Mouse (Mus musculus) midbrain, embryonic 14.5 days (tissue): ENCODE results near the gene Gpr63. TPM values are rescaled to one million over a fixed set of nuclear protein-coding genes. Genes with fewer than 3 reads are reported as not detected.
"Not testable (repeated sequence)": the region's sequence is repeated elsewhere in the genome, so short reads cannot be mapped to it uniquely, and the experiment has no call there.

ENCODE experiments used
- ATAC-seq: fragments of 200-750 bp; cut with Nextera tagmentation; 2 replicates; pipeline ENCODE4 v1.8.0; 2017; ENCODE audit warnings: moderate number of reproducible peaks, moderate library complexity; ENCODE audit not compliant: low FRiP score, low TSS enrichment
- DNase-seq: peaks from one replicate; pipeline ENCODE4 v3.0.0-alpha.2; 2015
- H3K27ac ChIP-seq: fragments of 300-500 bp; sonication (generic); replicated peaks from 2 replicates; pipeline ENCODE4 v1.5.1; 2014; ENCODE audit warnings: mild to moderate bottlenecking, low read depth, low read length, moderate library complexity
- H3K27me3 ChIP-seq: fragments of 300-500 bp; sonication (generic); 2 replicates; pipeline ENCODE4 v1.6.1; 2014; ENCODE audit warnings: low read length, control low read depth, mixed read lengths; ENCODE audit not compliant: control insufficient read depth, insufficient read depth
- H3K36me3 ChIP-seq: fragments of 300-500 bp; sonication (generic); 2 replicates; pipeline ENCODE4 v1.6.1; 2014; ENCODE audit warnings: low read length, control low read depth; ENCODE audit not compliant: control insufficient read depth, insufficient read depth
- H3K4me1 ChIP-seq: fragments of 300-500 bp; sonication (generic); 2 replicates; pipeline ENCODE4 v1.6.1; 2014; ENCODE audit warnings: mild to moderate bottlenecking, antibody characterized with exemption, low read length, control low read depth; ENCODE audit not compliant: control insufficient read depth, insufficient read depth
- H3K4me2 ChIP-seq: fragments of 300-500 bp; sonication (generic); 2 replicates; pipeline ENCODE4 v1.6.1; 2014; ENCODE audit warnings: mild to moderate bottlenecking, low read length, moderate library complexity
- H3K4me3 ChIP-seq: fragments of 300-500 bp; sonication (generic); replicated peaks from 2 replicates; pipeline ENCODE4 v1.5.1; 2014; ENCODE audit warnings: low read depth, low read length
- H3K9ac ChIP-seq: fragments of 300-500 bp; sonication (generic); replicated peaks from 2 replicates; pipeline ENCODE4 v1.6.1; 2014; ENCODE audit warnings: mild to moderate bottlenecking, low read length, moderate library complexity
- H3K9me3 ChIP-seq: fragments of 300-500 bp; sonication (generic); 2 replicates; pipeline ENCODE4 v1.6.1; 2016; ENCODE audit warnings: low read length, control low read depth, mixed read lengths; ENCODE audit not compliant: control insufficient read depth
- WGBS: fragments of 180-500 bp; shearing (Covaris S2); extraction: QIAGEN DNeasy Blood & Tissue Kit; methylation state at CpG from one replicate; pipeline ENCODE4 v1.1.7; 2014; 5-methylcytosine and 5-hydroxymethylcytosine counted together
- polyA plus RNA-seq: library from polyadenylated mRNA; unstranded; fragments of >200 nt; fragmentation: Nextera tagmentation; extraction: Ambion mirVana; gene quantifications from 2 replicates; pipeline ENCODE4 v1.2.1, GENCODE M21; 2014

The Gpr63 gene
- polyA plus RNA-seq, 1 experiment from 2014 or later = 2.3 TPM

- H3K9ac ChIP-seq = no peak overlapping the region
- no peak for ATAC-seq
- no peaks in the 10 kb centered on the region for H3K4me1 ChIP-seq
- 88% methylated on average over 4 of the region's 4 CpGs for WGBS
- no peak overlapping the region for H3K4me3 ChIP-seq
- DNase-seq = no peak
- no peaks in the 10 kb centered on the region for H3K9me3 ChIP-seq
- no peaks in the 10 kb centered on the region for H3K27me3 ChIP-seq
- H3K36me3 ChIP-seq = no peaks in the 10 kb centered on the region
- no peak overlapping the region for H3K27ac ChIP-seq
- no peak overlapping the region for H3K4me2 ChIP-seq
Measured at GRCm38 (mm10) chr4:25029875-25030274, 63.7 kb downstream of the Gpr63 start.

GRCm38 (mm10) chr4:25035158-25035791 lies 69.1 kb downstream of the Gpr63 start:
- ATAC-seq = no peak

GRCm38 (mm10) chr4:25035806-25036205 lies 69.6 kb downstream of the Gpr63 start:
- ATAC-seq (no peak), DNase-seq (no peak)
- no peaks in the 10 kb centered on the region for H3K36me3 ChIP-seq
- no peaks in the 10 kb centered on the region for H3K4me1 ChIP-seq
- 77% methylated on average over 2 of the region's 2 CpGs for WGBS
- no peak overlapping the region for H3K9ac ChIP-seq
- no peak overlapping the region for H3K27ac ChIP-seq
- no peaks in the 10 kb centered on the region for H3K9me3 ChIP-seq
- H3K27me3 ChIP-seq = no peaks in the 10 kb centered on the region
- H3K4me3 ChIP-seq = no peak overlapping the region
- no peak overlapping the region for H3K4me2 ChIP-seq

More at GRCm38 (mm10) chr4:25035158-25035791, 69.1 kb downstream of the Gpr63 start:
- Histone ChIP-seq H3K9ac (no peak overlapping the region), H3K27ac (no peak overlapping the region), H3K27me3 (no peaks in the 10 kb centered on the region), H3K36me3 (no peaks in the 10 kb centered on the region), H3K9me3 (no peaks in the 10 kb centered on the region), H3K4me3 (no peak overlapping the region), H3K4me1 (no peaks in the 10 kb centered on the region), H3K4me2 (no peak overlapping the region)
- peak; percentile 4 for DNase-seq
- WGBS = 42% methylated on average over 6 of the region's 6 CpGs

GRCm38 (mm10) chr4:25037260-25037659 lies 71.1 kb downstream of the Gpr63 start:
- no peak overlapping the region for H3K4me3 ChIP-seq
- H3K9me3 ChIP-seq = no peaks in the 10 kb centered on the region
- no peak overlapping the region for H3K4me2 ChIP-seq
- ATAC-seq = no peak
- H3K36me3 ChIP-seq = no peaks in the 10 kb centered on the region
- no peak overlapping the region for H3K27ac ChIP-seq
- no peak overlapping the region for H3K9ac ChIP-seq
- H3K4me1 ChIP-seq = no peaks in the 10 kb centered on the region
- H3K27me3 ChIP-seq = no peaks in the 10 kb centered on the region
- 84% methylated on average over 2 of the region's 2 CpGs for WGBS
- no peak for DNase-seq

- not testable (repeated sequence) for H3K27me3 ChIP-seq, H3K27ac ChIP-seq, H3K36me3 ChIP-seq, ATAC-seq, H3K4me2 ChIP-seq, H3K9me3 ChIP-seq, H3K4me3 ChIP-seq, H3K9ac ChIP-seq, DNase-seq, H3K4me1 ChIP-seq
- WGBS = 85% methylated on average over 1 of the region's 1 CpGs
Measured at GRCm38 (mm10) chr4:25055541-25055940, 89.3 kb downstream of the Gpr63 start.

Other genes with a start within 250 kb of the Gpr63 start
- 22.3 and 22.6 TPM in 2 replicates for gene Klhl32, start 115.3 kb upstream of the Gpr63 start, polyA plus RNA-seq
- gene Ndufaf4, start 68.3 kb upstream of the Gpr63 start, polyA plus RNA-seq = 68.6 and 68.8 TPM in 2 replicates